Mouse (Mus musculus) embryonic facial prominence, embryonic 13.5 days (tissue): ENCODE data around the gene Myh10. TPM values are rescaled to one million over a fixed set of nuclear protein-coding genes. Genes with fewer than 3 reads are reported as not detected.

Source experiments
- ATAC-seq: fragments of 200-750 bp; cut with Nextera tagmentation; 2 replicates; pipeline ENCODE4 v1.8.0; 2017; ENCODE audit warnings: low read depth; ENCODE audit not compliant: insufficient number of reproducible peaks, insufficient read depth, low FRiP score, low TSS enrichment
- H3K27ac ChIP-seq: fragments of 300-500 bp; sonication (generic); 2 replicates; pipeline ENCODE4 v1.5.1; 2015; ENCODE audit warnings: moderate library complexity, mild to moderate bottlenecking, inconsistent platforms
- H3K27me3 ChIP-seq: fragments of 300-500 bp; sonication (generic); 2 replicates; pipeline ENCODE4 v1.6.1; 2015; ENCODE audit warnings: mild to moderate bottlenecking, inconsistent platforms
- H3K36me3 ChIP-seq: fragments of 300-500 bp; sonication (generic); 2 replicates; pipeline ENCODE4 v1.6.1; 2015; ENCODE audit warnings: mild to moderate bottlenecking, inconsistent platforms
- H3K4me1 ChIP-seq: fragments of 300-500 bp; sonication (generic); 2 replicates; pipeline ENCODE4 v1.6.1; 2015; ENCODE audit warnings: inconsistent platforms
- H3K4me2 ChIP-seq: fragments of 300-500 bp; sonication (generic); 2 replicates; pipeline ENCODE4 v1.6.1; 2015; ENCODE audit warnings: moderate library complexity, mild to moderate bottlenecking, inconsistent platforms
- H3K4me3 ChIP-seq: fragments of 300-500 bp; sonication (generic); 2 replicates; pipeline ENCODE4 v1.5.1; 2015; ENCODE audit warnings: mild to moderate bottlenecking, inconsistent platforms
- H3K9ac ChIP-seq: fragments of 300-500 bp; sonication (generic); 2 replicates; pipeline ENCODE4 v1.6.1; 2015; ENCODE audit warnings: mild to moderate bottlenecking, inconsistent platforms
- H3K9me3 ChIP-seq: fragments of 300-500 bp; sonication (generic); 2 replicates; pipeline ENCODE4 v1.6.1; 2016; ENCODE audit warnings: inconsistent platforms
- WGBS: fragments of 180-500 bp; shearing (Covaris S2); methylation state at CpG from one replicate; pipeline ENCODE4 v1.1.7; 2015; ENCODE audit warnings: mixed read lengths; 5-methylcytosine and 5-hydroxymethylcytosine counted together
- polyA plus RNA-seq: library from polyadenylated mRNA; unstranded; fragments of >200 nt; fragmentation: Nextera tagmentation; extraction: Ambion mirVana; gene quantifications from 2 replicates; pipeline ENCODE4 v1.2.1, GENCODE M21; 2015

Myh10 gene
- polyA plus RNA-seq, 1 experiment from 2014 or later, result 126 TPM

GRCm38 (mm10) chr11:68702370-68702769, 11.0 kb downstream of the Myh10 start:
- H3K36me3 ChIP-seq, result peaks cover 72% of the 10 kb centered on the region
- WGBS, result 93% methylated on average over 6 of the region's 6 CpGs
- H3K4me1 ChIP-seq, result 0 out of 2 replicates have a peak, but pooled peaks cover 9% of the 10 kb centered on the region

GRCm38 (mm10) chr11:68703360-68703759, 12.0 kb downstream of the Myh10 start:
- WGBS, result 80% methylated on average over 1 of the region's 1 CpGs
- peaks cover 15% of the 10 kb centered on the region; the same call in 1 of the 2 replicates for H3K4me1 ChIP-seq

More at GRCm38 (mm10) chr11:68702370-68702769, 11.0 kb downstream of the Myh10 start:
- H3K27ac ChIP-seq, result no peak overlapping the region
- no peak overlapping the region for H3K4me2 ChIP-seq
- H3K9me3 ChIP-seq, result peaks cover 11% of the 10 kb centered on the region; the same call in 1 of the 2 replicates
- H3K9ac ChIP-seq, result no peak overlapping the region
- H3K4me3 ChIP-seq, result no peak overlapping the region
- H3K27me3 ChIP-seq, result no peaks in the 10 kb centered on the region
- ATAC-seq, result no peak

GRCm38 (mm10) chr11:68704258-68704657, 12.9 kb downstream of the Myh10 start:
- Histone ChIP-seq H3K27ac (no peak overlapping the region), H3K4me2 (no peak overlapping the region), H3K27me3 (no peaks in the 10 kb centered on the region), H3K9ac (no peak overlapping the region), H3K36me3 (peaks cover 72% of the 10 kb centered on the region), H3K9me3 (peaks cover 11% of the 10 kb centered on the region; the same call in 1 of the 2 replicates), H3K4me3 (no peak overlapping the region), H3K4me1 (peaks cover 15% of the 10 kb centered on the region)
- no peak for ATAC-seq
- 98% methylated on average over 1 of the region's 1 CpGs for WGBS

More at GRCm38 (mm10) chr11:68703360-68703759, 12.0 kb downstream of the Myh10 start:
- no peak overlapping the region for H3K27ac ChIP-seq
- H3K4me2 ChIP-seq, result no peak overlapping the region
- peaks cover 78% of the 10 kb centered on the region for H3K36me3 ChIP-seq
- H3K27me3 ChIP-seq, result no peaks in the 10 kb centered on the region
- no peak overlapping the region for H3K9ac ChIP-seq
- peaks cover 11% of the 10 kb centered on the region; the same call in 1 of the 2 replicates for H3K9me3 ChIP-seq
- H3K4me3 ChIP-seq, result no peak overlapping the region
- no peak for ATAC-seq

GRCm38 (mm10) chr11:68704847-68705246, 13.5 kb downstream of the Myh10 start:
- WGBS, result 90% methylated on average over 2 of the region's 2 CpGs
- no peaks in the 10 kb centered on the region for H3K27me3 ChIP-seq
- H3K36me3 ChIP-seq, result peaks cover 67% of the 10 kb centered on the region
- no peak overlapping the region for H3K9ac ChIP-seq
- H3K4me2 ChIP-seq, result no peak overlapping the region
- no peak overlapping the region for H3K27ac ChIP-seq
- peaks cover 15% of the 10 kb centered on the region for H3K4me1 ChIP-seq
- H3K9me3 ChIP-seq, result peaks cover 11% of the 10 kb centered on the region; the same call in 1 of the 2 replicates
- no peak overlapping the region for H3K4me3 ChIP-seq
- ATAC-seq, result no peak

- no peak for ATAC-seq
- H3K4me3 ChIP-seq, result no peak overlapping the region
- H3K36me3 ChIP-seq, result peaks cover 51% of the 10 kb centered on the region
- no peak overlapping the region for H3K27ac ChIP-seq
- no peak overlapping the region for H3K4me2 ChIP-seq
- 71% methylated on average over 9 of the region's 9 CpGs for WGBS
- no peak overlapping the region for H3K9ac ChIP-seq
- H3K4me1 ChIP-seq, result peaks cover 15% of the 10 kb centered on the region
- H3K9me3 ChIP-seq, result peaks cover 3% of the 10 kb centered on the region; the same call in 1 of the 2 replicates
- H3K27me3 ChIP-seq, result no peaks in the 10 kb centered on the region
Observed at GRCm38 (mm10) chr11:68706524-68707429, 15.4 kb downstream of the Myh10 start.

- no peak overlapping the region for H3K27ac ChIP-seq
- no peak overlapping the region for H3K4me2 ChIP-seq
- 83% methylated on average over 5 of the region's 5 CpGs for WGBS
- H3K36me3 ChIP-seq, result peaks cover 39% of the 10 kb centered on the region
- H3K9ac ChIP-seq, result no peak overlapping the region
- ATAC-seq, result no peak
- peaks cover 15% of the 10 kb centered on the region for H3K4me1 ChIP-seq
- peaks cover 3% of the 10 kb centered on the region; the same call in 1 of the 2 replicates for H3K9me3 ChIP-seq
- H3K27me3 ChIP-seq, result no peaks in the 10 kb centered on the region
- H3K4me3 ChIP-seq, result no peak overlapping the region
Observed at GRCm38 (mm10) chr11:68707881-68708582, 16.7 kb downstream of the Myh10 start.

GRCm38 (mm10) chr11:68716167-68716566, 24.8 kb downstream of the Myh10 start:
- peaks cover 38% of the 10 kb centered on the region for H3K36me3 ChIP-seq

GRCm38 (mm10) chr11:68717171-68717840, 25.9 kb downstream of the Myh10 start:
- Histone ChIP-seq H3K27ac (no peak overlapping the region), H3K36me3 (peaks cover 49% of the 10 kb centered on the region), H3K9ac (no peak overlapping the region), H3K4me3 (no peak overlapping the region), H3K27me3 (no peaks in the 10 kb centered on the region), H3K4me2 (no peak overlapping the region), H3K9me3 (no peaks in the 10 kb centered on the region), H3K4me1 (peaks cover 22% of the 10 kb centered on the region)
- no peak for ATAC-seq
- 70% methylated on average over 16 of the region's 16 CpGs for WGBS

More at GRCm38 (mm10) chr11:68716167-68716566, 24.8 kb downstream of the Myh10 start:
- no peaks in the 10 kb centered on the region for H3K9me3 ChIP-seq
- H3K9ac ChIP-seq, result no peak overlapping the region
- no peaks in the 10 kb centered on the region for H3K27me3 ChIP-seq
- no peak overlapping the region for H3K4me3 ChIP-seq
- peaks cover 22% of the 10 kb centered on the region for H3K4me1 ChIP-seq
- H3K4me2 ChIP-seq, result no peak overlapping the region
- H3K27ac ChIP-seq, result no peak overlapping the region
- 88% methylated on average over 4 of the region's 4 CpGs for WGBS
- no peak for ATAC-seq

GRCm38 (mm10) chr11:68719096-68719648, 27.8 kb downstream of the Myh10 start:
- WGBS, result 75% methylated on average over 4 of the region's 4 CpGs
- Histone ChIP-seq H3K27ac (no peak overlapping the region), H3K36me3 (peaks cover 49% of the 10 kb centered on the region), H3K9me3 (no peaks in the 10 kb centered on the region), H3K4me1 (peaks cover 22% of the 10 kb centered on the region), H3K27me3 (no peaks in the 10 kb centered on the region), H3K9ac (no peak overlapping the region), H3K4me3 (no peak overlapping the region), H3K4me2 (no peak overlapping the region)
- ATAC-seq, result no peak

- Histone ChIP-seq H3K4me2 (no peak overlapping the region), H3K27me3 (no peaks in the 10 kb centered on the region), H3K9ac (no peak overlapping the region), H3K27ac (no peak overlapping the region), H3K4me3 (no peak overlapping the region), H3K4me1 (peaks cover 22% of the 10 kb centered on the region), H3K36me3 (peaks cover 44% of the 10 kb centered on the region), H3K9me3 (no peaks in the 10 kb centered on the region)
- no peak for ATAC-seq
- WGBS, result 72% methylated on average over 5 of the region's 5 CpGs
Observed at GRCm38 (mm10) chr11:68719774-68720173, 28.4 kb downstream of the Myh10 start.

- H3K9me3 ChIP-seq, result no peaks in the 10 kb centered on the region
- no peaks in the 10 kb centered on the region for H3K27me3 ChIP-seq
- peaks cover 65% of the 10 kb centered on the region for H3K36me3 ChIP-seq
- no peak overlapping the region for H3K4me3 ChIP-seq
- no peak overlapping the region for H3K4me2 ChIP-seq
- peaks cover 3% of the 10 kb centered on the region; the same call in 1 of the 2 replicates for H3K4me1 ChIP-seq
- no peak overlapping the region for H3K27ac ChIP-seq
- no peak for ATAC-seq
- no peak overlapping the region for H3K9ac ChIP-seq
Observed at GRCm38 (mm10) chr11:68724117-68724516, 32.8 kb downstream of the Myh10 start.
